Mouse (Mus musculus) erythroblast, embryonic 14.5 days (primary cell): Measurements from ENCODE around the gene Zfp719.

Experiments used
- GATA1 ChIP-seq: IDR thresholded peaks from 2 replicates; pipeline ENCODE4 v1.6.1; 2012; ENCODE audit warnings: low read length, inconsistent platforms, mixed read lengths
- TAL1 ChIP-seq: IDR thresholded peaks from 3 replicates; pipeline ENCODE4 v1.6.1; 2012; ENCODE audit warnings: low read length, inconsistent platforms, mixed read lengths

- TF ChIP-seq GATA1 (no peak), TAL1 (no peak)
Observed at GRCm38 (mm10) chr7:43562006-43562633, 17.3 kb upstream of the Zfp719 start, which contains the start of gene Zfp658.
